Mouse (Mus musculus) lung, postnatal 10 days (tissue): ENCODE results near the gene Myadm.
"Not testable (repeated sequence)": the region's sequence is repeated elsewhere in the genome, so short reads cannot be mapped to it uniquely, and the experiment has no call there.

ENCODE experiments used
- DNase-seq: peaks from one replicate; pipeline ENCODE4 v3.0.0; 2021

Myadm gene

GRCm38 (mm10) chr7:3291197-3291596 lies 2.3 kb downstream of the Myadm start:
- peak; percentile 79 for DNase-seq

- DNase-seq = no peak
Measured at GRCm38 (mm10) chr7:3291764-3292163, 2.9 kb downstream of the Myadm start.

DNA sequence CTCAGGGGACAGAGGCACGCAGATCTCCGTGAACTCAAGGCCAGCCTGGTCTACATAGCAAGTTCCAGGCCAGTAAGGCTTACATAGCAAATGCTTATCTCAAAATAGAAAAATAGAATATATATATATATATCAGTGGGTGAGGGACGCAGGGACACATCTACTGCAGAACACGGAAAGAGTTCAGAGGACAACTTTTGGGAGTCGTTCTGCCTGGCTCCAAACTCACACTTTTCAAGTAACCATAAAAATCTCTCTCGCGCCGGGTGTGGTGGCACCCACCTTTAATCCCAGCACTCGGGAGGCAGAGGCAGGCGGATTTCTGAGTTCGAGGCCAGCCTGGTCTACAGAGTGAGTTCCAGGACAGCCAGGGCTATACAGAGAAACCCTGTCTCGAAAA lies 3.4 kb downstream of the Myadm start:
- DNase-seq = not testable (repeated sequence)

DNA sequence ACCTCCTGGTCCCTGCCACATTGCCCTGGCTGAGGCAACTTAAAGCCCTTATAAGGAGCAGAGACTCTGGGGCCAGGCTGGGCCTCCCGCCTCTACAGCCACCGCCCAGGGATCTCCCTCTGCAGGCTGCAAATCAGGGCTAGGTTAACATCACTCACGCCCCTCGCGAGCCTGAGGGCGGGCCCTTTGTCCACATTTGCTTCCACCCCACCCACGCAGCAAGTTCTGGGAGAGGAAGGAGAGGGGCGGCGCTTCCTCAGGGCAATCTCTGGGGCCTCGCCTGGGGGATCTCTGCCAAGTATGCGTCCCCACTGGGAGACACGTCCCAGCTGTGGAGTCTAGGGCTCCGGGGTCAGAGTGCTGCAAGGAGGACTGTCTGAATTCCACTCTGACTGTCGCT lies 3.9 kb downstream of the Myadm start:
- DNase-seq = peak; percentile 99

GRCm38 (mm10) chr7:3294794-3295193 lies 5.9 kb downstream of the Myadm start:
- DNase-seq = no peak

DNA sequence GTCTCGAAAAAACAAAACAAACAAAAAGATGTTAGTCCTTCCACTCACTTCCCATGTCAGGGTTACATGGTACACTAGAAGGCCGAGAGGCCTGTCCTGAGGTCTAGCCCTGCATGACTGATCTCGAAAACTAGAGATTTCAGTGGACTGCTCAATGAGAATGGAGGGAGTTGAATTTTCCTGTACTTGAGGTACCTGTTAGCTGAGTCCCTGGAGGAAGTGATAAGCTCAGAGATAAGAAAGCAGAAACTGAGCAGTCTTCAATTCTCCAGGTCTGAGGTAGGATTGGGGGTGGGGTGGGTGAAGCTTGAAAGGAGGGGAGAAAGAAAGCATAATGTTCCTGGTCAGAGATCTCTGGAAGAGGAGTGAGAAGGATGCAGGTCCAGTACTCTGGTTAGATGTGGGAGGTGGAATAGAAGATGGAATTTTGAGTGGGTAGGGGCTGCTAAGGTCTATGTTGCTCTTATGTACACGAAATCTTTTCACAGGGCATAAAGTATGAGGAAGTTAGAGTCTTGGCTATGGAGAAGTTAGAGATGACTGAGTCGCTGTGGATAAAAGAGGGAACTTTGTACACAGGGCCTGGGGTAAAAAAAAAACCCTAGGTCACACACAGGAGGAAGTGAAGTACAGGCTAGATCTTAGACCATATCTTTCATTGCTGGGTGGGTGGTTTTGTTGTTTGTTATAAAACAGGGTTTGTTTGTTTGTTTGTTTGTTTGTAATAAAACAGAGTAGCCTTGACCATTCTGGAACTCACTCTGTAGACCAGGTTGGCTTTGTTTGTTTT lies 6.6 kb downstream of the Myadm start:
- no peak for DNase-seq

- no peak for DNase-seq
Measured at GRCm38 (mm10) chr7:3296711-3297110, 7.8 kb downstream of the Myadm start.

DNA sequence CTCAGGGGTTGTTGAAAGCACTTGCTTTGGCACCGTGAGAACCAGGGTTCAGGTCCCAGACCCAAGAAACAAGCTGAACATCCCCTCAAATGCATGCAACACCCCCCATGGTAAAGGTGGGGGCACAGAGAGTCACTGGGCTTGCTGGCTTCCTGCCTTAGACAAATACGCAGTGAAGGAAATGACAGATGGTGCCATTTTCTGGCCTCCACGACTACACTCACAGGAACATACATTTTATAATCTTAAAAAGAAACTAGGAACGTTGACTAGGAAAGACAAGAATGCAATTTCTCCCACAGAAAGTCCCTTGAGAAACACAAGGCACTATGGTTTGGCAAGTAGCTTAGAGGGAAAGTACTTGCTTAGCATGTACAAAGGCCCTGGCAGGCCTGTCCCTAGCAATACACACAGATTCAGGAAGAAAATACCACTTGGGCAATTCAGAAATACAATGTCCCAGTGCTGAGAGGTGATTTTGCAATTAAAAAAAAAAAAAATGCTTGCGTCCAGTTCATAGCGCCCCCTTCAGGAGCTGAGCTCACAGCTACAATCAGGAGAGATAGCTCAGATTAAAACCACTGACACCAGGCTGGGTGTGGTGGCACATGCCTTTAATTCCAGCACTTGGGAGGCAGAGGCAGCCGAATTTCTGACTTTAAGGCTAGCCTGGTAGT lies 11.2 kb downstream of the Myadm start:
- DNase-seq = peak; percentile 54

GRCm38 (mm10) chr7:3300891-3301627 lies 12.2 kb downstream of the Myadm start:
- DNase-seq = no peak

DNA sequence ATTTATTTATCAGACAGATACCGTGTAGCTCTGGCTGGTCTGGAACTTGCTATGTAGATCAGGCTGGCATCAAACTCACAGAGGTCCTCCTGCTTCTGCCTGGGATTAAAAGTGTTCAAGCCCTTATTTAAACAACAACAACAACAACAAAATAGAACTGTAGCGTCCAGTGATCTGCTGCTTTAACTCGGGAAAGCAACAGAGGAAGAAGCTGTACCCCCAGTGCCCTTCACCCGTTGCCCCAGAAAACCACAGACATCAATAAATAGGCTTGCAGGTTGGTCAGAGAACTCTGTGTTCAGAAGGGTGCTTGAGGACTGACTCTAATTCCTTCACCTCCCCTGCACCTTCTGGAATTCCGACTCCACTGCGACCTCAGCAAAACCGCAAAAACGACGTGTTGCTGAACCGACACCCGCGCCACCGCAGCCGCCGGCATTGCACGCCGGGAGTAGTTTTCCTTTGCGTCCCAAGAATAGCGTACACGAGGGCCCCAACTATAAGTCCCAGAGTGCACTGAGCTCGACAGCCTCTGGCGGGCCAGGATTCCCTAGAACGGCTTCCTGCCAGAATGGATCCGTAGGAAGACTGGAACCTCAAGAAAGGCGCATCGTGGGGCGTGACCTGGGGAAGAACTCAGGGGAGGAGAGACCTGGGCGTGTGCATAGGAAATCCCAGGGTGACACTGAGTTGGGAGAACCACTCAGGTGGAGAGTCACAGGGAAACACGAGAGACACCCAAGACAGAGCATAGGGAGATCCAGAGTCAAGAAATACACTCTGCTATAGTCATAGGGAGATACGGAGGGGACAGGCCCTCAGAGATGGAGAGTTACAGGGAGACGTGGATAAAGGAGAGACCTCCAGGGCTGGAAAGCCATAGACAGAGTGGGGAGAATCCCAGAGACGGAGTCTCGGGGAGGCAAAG lies 13.0 kb downstream of the Myadm start:
- DNase-seq = peak; percentile 53

GRCm38 (mm10) chr7:3302556-3303275 lies 13.8 kb downstream of the Myadm start:
- DNase-seq = peak; percentile 34

GRCm38 (mm10) chr7:3303276-3303781 lies 14.4 kb downstream of the Myadm start:
- peak; percentile 45 for DNase-seq

DNA sequence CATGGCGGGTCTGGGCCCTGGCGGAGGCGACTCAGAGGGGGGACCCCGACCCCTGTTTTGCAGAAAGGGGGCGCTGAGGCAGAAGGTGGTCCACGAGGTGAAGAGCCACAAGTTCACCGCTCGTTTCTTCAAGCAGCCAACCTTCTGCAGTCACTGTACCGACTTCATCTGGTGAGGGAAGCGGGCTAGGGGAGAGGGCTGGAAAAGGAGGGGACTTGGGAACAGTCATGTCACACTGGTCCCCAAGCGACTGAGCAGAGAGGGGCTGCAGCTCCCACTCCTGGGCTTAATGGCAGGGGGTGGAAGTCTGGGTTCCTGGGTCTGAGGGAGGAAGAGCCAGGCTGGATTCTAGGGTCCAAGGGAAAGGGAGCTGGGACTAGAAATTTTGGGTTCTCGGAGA lies 14.9 kb downstream of the Myadm start:
- no peak for DNase-seq

DNA sequence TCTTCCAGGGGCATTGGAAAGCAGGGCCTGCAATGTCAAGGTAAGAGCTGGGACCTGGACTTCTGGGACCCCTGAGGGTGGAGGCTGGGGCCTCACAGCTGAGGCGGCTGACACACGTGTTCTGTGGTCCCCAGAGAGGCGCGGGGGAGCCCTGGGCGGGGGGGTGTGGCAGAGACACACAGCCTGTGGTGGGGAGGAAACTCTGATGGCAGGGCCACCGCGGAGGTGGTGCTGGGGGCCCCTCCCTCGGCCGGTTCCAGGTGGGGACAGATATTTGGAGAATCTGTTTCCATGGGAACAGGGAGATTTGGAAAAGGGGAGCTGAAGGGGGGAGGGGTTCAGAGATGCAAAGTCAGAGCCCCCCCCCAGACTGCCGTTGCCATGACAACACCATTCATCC lies 15.4 kb downstream of the Myadm start:
- peak; percentile 32 for DNase-seq

DNA sequence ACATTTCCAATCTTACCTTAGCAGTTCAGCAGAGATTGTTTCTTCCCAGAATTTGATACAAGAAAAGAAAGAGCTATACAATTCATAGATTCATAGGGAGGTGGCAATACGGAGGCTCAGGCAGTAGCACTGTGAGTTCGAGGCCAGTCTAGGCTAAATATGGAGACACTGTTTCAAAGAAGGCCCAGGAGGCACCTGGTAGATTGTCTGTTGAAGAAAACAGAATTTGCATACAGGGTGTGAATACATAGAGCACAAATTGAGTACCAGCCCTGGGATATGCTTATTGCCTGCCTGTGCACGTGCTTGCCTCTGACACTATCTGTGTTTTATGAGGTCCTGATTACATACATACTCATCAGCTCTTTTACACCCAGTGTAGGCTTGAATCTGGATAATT lies 17.5 kb downstream of the Myadm start:
- no peak for DNase-seq

GRCm38 (mm10) chr7:3308646-3309045 lies 19.8 kb downstream of the Myadm start:
- no peak for DNase-seq

DNA sequence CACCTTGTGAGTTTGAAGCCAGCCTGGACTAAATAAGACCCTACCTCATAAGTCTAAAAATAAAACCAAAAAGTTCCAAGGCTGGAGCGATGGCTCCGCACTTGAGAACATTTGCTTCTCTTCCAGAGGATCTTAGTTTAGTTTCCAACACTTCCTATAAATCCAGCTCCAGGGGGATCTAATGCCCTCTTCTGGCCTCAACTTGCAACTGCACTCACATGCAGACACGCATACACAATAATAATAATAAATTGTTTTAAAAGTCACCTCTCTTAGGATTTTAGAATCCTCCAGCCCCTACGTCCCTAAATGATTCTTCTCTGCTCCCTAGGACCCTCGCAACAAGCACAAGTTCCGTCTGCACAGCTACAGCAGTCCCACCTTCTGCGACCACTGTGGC lies 21.4 kb downstream of the Myadm start:
- DNase-seq = no peak

GRCm38 (mm10) chr7:3313571-3313970 lies 24.7 kb downstream of the Myadm start:
- DNase-seq = no peak

- DNase-seq = no peak
Measured at GRCm38 (mm10) chr7:3314121-3314520, 25.2 kb downstream of the Myadm start.

GRCm38 (mm10) chr7:3317704-3318103 lies 28.8 kb downstream of the Myadm start:
- no peak for DNase-seq

GRCm38 (mm10) chr7:3320856-3321255 lies 32.0 kb downstream of the Myadm start:
- no peak for DNase-seq

GRCm38 (mm10) chr7:3323826-3324225 lies 34.9 kb downstream of the Myadm start:
- DNase-seq = no peak
